Mouse (Mus musculus): ENCODE measurements around the gene Tnfrsf25. TPM values are rescaled to one million over a fixed set of nuclear protein-coding genes. Genes with fewer than 3 reads are reported as not detected.

The Tnfrsf25 gene
- total and polyA plus RNA-seq, 3 experiments, result 1.5 TPM; not detected in 2

GRCm38 (mm10) chr4:152141521-152142135 lies 25.9 kb downstream of the Tnfrsf25 start:
- H3K4me1 ChIP-seq (ENCODE audit: control insufficient read depth in 1 of 2, insufficient read depth in 2 of 2), result peaks cover 6 to 11% of the 10 kb centered on the region in 2 experiments
- DNase-seq (ENCODE audit: extremely low read depth), result no peak
- H3K9ac ChIP-seq (ENCODE audit: insufficient read depth, low read depth), result no peak overlapping the region
- in situ Hi-C loops (cut with MboI; ENCODE audit: low pct_ligation_motif_present, low pct_unique_long_range_greater_than_20kb, low sequenced_read_pairs) (no loop called here), dilution Hi-C loops (cut with MboI; ENCODE audit: extremely low pct_ligation_motif_present, extremely low pct_unique_long_range_greater_than_20kb, low sequenced_read_pairs) (no loop called here)
- no peak for TF ChIP-seq PAX5 (IDR thresholded peaks at IDR 0.05; ENCODE audit: low read length)
- no peak for TF ChIP-seq JUN (IDR thresholded peaks at IDR 0.05; ENCODE audit: insufficient read depth, low read depth, low read length)
- no peak for TF ChIP-seq NELFE (IDR thresholded peaks at IDR 0.05; ENCODE audit: low read depth, low read length)
- no peak for TF ChIP-seq SIN3A (IDR thresholded peaks at IDR 0.05; ENCODE audit: low read length)
- no peak for TF ChIP-seq MAX (IDR thresholded peaks at IDR 0.05; ENCODE audit: low read length)
- no peak for TF ChIP-seq MEF2A (IDR thresholded peaks at IDR 0.05; ENCODE audit: borderline replicate concordance, low read depth, low read length)
- no peak for TF ChIP-seq HCFC1 (IDR thresholded peaks at IDR 0.05; ENCODE audit: low read depth, low read length)
- TF ChIP-seq ZMIZ1 (IDR thresholded peaks at IDR 0.05; ENCODE audit: low read depth, low read length), result no peak
- TF ChIP-seq ELF1 (IDR thresholded peaks at IDR 0.05; ENCODE audit: low read depth, low read length), result no peak
- no peak for TF ChIP-seq USF2 (conservative IDR thresholded peaks at IDR 0.05; ENCODE audit: low read depth, low read length)
- no peak for TF ChIP-seq TCF12 (IDR thresholded peaks at IDR 0.05; ENCODE audit: low read depth, low read length)
- no peak for TF ChIP-seq E2F4 (IDR thresholded peaks at IDR 0.05; ENCODE audit: insufficient replicate concordance, low read depth, low read length)
- no peak for TF ChIP-seq KAT2A (IDR thresholded peaks at IDR 0.05; ENCODE audit: insufficient replicate concordance, low read length)
- TF ChIP-seq CHD2 (IDR thresholded peaks at IDR 0.05; ENCODE audit: low read length), result no peak
- TF ChIP-seq NRF1 (IDR thresholded peaks at IDR 0.05; ENCODE audit: low read depth, low read length), result no peak
- no peak for TF ChIP-seq MXI1 (IDR thresholded peaks at IDR 0.05; ENCODE audit: low read depth, low read length)
- no peaks in the 10 kb centered on the region for H3K79me2 ChIP-seq (replicated peaks; ENCODE audit: control insufficient read depth, extremely low read depth, insufficient read depth, poor library complexity, severe bottlenecking)
- H3K9me3 ChIP-seq (replicated peaks; ENCODE audit: low read length), result peaks cover 4% of the 10 kb centered on the region
- H3K36me3 ChIP-seq (replicated peaks in 1 of 2; ENCODE audit: control insufficient read depth in 1 of 2, insufficient read depth in 1 of 2, low read length in 1 of 2), result no peaks in the 10 kb centered on the region
- no peak overlapping the region for H3K4me3 ChIP-seq (replicated peaks in 1 of 3; ENCODE audit: low read depth in 2 of 3, low read length in 2 of 3, poor library complexity in 1 of 3)
- no peak overlapping the region for H3K4me2 ChIP-seq (ENCODE audit: insufficient read depth, low read depth, poor library complexity, severe bottlenecking)
- peaks cover 73% of the 10 kb centered on the region for H3K27me3 ChIP-seq (replicated peaks)
- no peak overlapping the region for H3K27ac ChIP-seq (ENCODE audit: insufficient read depth, low read depth)

GRCm38 (mm10) chr4:152143632-152144031 lies 27.9 kb downstream of the Tnfrsf25 start:
- Histone ChIP-seq H3K27me3 (replicated peaks) (peaks cover 81% of the 10 kb centered on the region), H3K4me2 (ENCODE audit: insufficient read depth, low read depth, poor library complexity, severe bottlenecking) (no peak overlapping the region), H3K27ac (ENCODE audit: insufficient read depth, low read depth) (no peak overlapping the region), H3K79me2 (replicated peaks; ENCODE audit: control insufficient read depth, extremely low read depth, insufficient read depth, poor library complexity, severe bottlenecking) (no peaks in the 10 kb centered on the region), H3K4me3 (replicated peaks in 1 of 3; ENCODE audit: low read depth in 2 of 3, low read length in 2 of 3, poor library complexity in 1 of 3) (no peak overlapping the region), H3K9me3 (replicated peaks; ENCODE audit: low read length) (peaks cover 4% of the 10 kb centered on the region), H3K4me1 (ENCODE audit: control insufficient read depth in 1 of 2, insufficient read depth in 2 of 2) (peaks cover 3 to 6% of the 10 kb centered on the region in 2 experiments), H3K9ac (ENCODE audit: insufficient read depth, low read depth) (no peak overlapping the region), H3K36me3 (replicated peaks in 1 of 2; ENCODE audit: control insufficient read depth in 1 of 2, insufficient read depth in 1 of 2, low read length in 1 of 2) (no peaks in the 10 kb centered on the region)
- in situ Hi-C loops (cut with MboI; ENCODE audit: low pct_ligation_motif_present, low pct_unique_long_range_greater_than_20kb, low sequenced_read_pairs), result no loop called here
- no peak for TF ChIP-seq ETS1 (conservative IDR thresholded peaks at IDR 0.05; ENCODE audit: low read depth, low read length)
- TF ChIP-seq EP300 (IDR thresholded peaks at IDR 0.05; ENCODE audit: low read length), result no peak
- TF ChIP-seq CTCF (conservative IDR thresholded peaks at IDR 0.05 in 1 of 2, IDR thresholded peaks at IDR 0.05 in 1 of 2; ENCODE audit: low read depth in 2 of 2, low read length in 2 of 2), result peak in 1 of 2 experiments; percentile 18; a peak in 1 of 4 replicates
- no peak for TF ChIP-seq BHLHE40 (IDR thresholded peaks at IDR 0.05; ENCODE audit: low read depth, low read length)
- TF ChIP-seq ZMIZ1 (IDR thresholded peaks at IDR 0.05; ENCODE audit: low read depth, low read length), result no peak
- TF ChIP-seq RAD21 (IDR thresholded peaks at IDR 0.05; ENCODE audit: low read depth, low read length), result no peak
- TF ChIP-seq MAX (IDR thresholded peaks at IDR 0.05; ENCODE audit: low read length), result no peak
- no peak for TF ChIP-seq SIN3A (IDR thresholded peaks at IDR 0.05; ENCODE audit: low read length)
- no peak for DNase-seq (ENCODE audit: extremely low read depth)
- dilution Hi-C loops (cut with MboI; ENCODE audit: extremely low pct_ligation_motif_present, extremely low pct_unique_long_range_greater_than_20kb, low sequenced_read_pairs), result no loop called here
